Mouse (Mus musculus) MEL (cell line): ENCODE data around the gene 1700029H14Rik. TPM values are rescaled to one million over a fixed set of nuclear protein-coding genes. Genes with fewer than 3 reads are reported as not detected.

Source experiments
- DNase-seq: peaks from one replicate; pipeline ENCODE4 v3.0.0; 2011; ENCODE audit warnings: low read depth, low spot score
- H3K27ac ChIP-seq: 2 replicates; pipeline ENCODE4 v1.5.1; 2012; ENCODE audit warnings: low read depth, mild to moderate bottlenecking, control low read depth, low read length, moderate library complexity; ENCODE audit not compliant: control insufficient read depth
- H3K27me3 ChIP-seq, 2 experiments: fragments of 150-350 bp in 1 of 2; sonication (generic) in 1 of 2; 2 replicates each; pipeline ENCODE4 v1.6.1; 2012; ENCODE audit warnings: low read length in 2 of 2, mild to moderate bottlenecking in 2 of 2, improper control_type of control experiment in 1 of 2, moderate library complexity in 1 of 2; ENCODE audit not compliant: insufficient read depth in 2 of 2, control insufficient read depth in 1 of 2
- H3K36me3 ChIP-seq, 2 experiments: 2 replicates each; pipeline ENCODE4 v1.6.1; 2012 to 2014; ENCODE audit warnings: low read length in 2 of 2, improper control_type of control experiment in 1 of 2, inconsistent platforms in 1 of 2, mild to moderate bottlenecking in 1 of 2; ENCODE audit not compliant: insufficient read depth in 2 of 2, control insufficient read depth in 1 of 2
- H3K4me1 ChIP-seq, 2 experiments: fragments of 150-350 bp in 1 of 2; sonication (generic) in 1 of 2; 2 replicates each; pipeline ENCODE4 v1.6.1; 2012; ENCODE audit warnings: low read length in 2 of 2, improper control_type of control experiment in 1 of 2, mild to moderate bottlenecking in 1 of 2; ENCODE audit not compliant: insufficient read depth in 2 of 2, control insufficient read depth in 1 of 2
- H3K4me3 ChIP-seq, 2 experiments: fragments of 150-350 bp in 1 of 2; sonication (generic) in 1 of 2; 2 replicates each; pipeline ENCODE4 v1.5.1; 2012; ENCODE audit warnings: low read depth in 2 of 2, low read length in 2 of 2, mild to moderate bottlenecking in 2 of 2, moderate library complexity in 2 of 2, control low read depth in 1 of 2, improper control_type of control experiment in 1 of 2; ENCODE audit not compliant: control insufficient read depth in 1 of 2, insufficient read depth in 1 of 2
- H3K79me2 ChIP-seq: 2 replicates; pipeline ENCODE4 v1.6.1; 2012; ENCODE audit warnings: mild to moderate bottlenecking, low read length, moderate library complexity; ENCODE audit not compliant: control insufficient read depth, poor library complexity, insufficient read depth
- H3K9ac ChIP-seq: 2 replicates; pipeline ENCODE4 v1.6.1; 2012; ENCODE audit warnings: low read depth, mild to moderate bottlenecking, control low read depth, low read length, moderate library complexity; ENCODE audit not compliant: control insufficient read depth, poor library complexity, severe bottlenecking
- H3K9me3 ChIP-seq: fragments of 150-350 bp; sonication (generic); replicated peaks from 2 replicates; pipeline ENCODE4 v1.6.1; 2012; ENCODE audit warnings: mild to moderate bottlenecking, low read length, improper control_type of control experiment, moderate library complexity; ENCODE audit not compliant: insufficient read depth
- CHD2 ChIP-seq: IDR thresholded peaks from 2 replicates; pipeline ENCODE4 v1.6.1; 2011; ENCODE audit warnings: low read length, improper control_type of control experiment
- CTCF ChIP-seq, 3 experiments: IDR thresholded peaks in 2 of 3; conservative IDR thresholded peaks in 1 of 3; 2 replicates each; pipeline ENCODE4 v1.5.1; 2011 to 2012; ENCODE audit warnings: low read length in 3 of 3, low read depth in 2 of 3, mild to moderate bottlenecking in 2 of 3, improper control_type of control experiment in 1 of 3, inconsistent platforms in 1 of 3, mixed read lengths in 1 of 3, moderate library complexity in 1 of 3; ENCODE audit not compliant: control insufficient read depth in 1 of 3, insufficient read depth in 1 of 3, poor library complexity in 1 of 3, severe bottlenecking in 1 of 3
- E2F4 ChIP-seq: IDR thresholded peaks from 2 replicates; pipeline ENCODE4 v1.6.1; 2011; ENCODE audit warnings: low read depth, low read length, improper control_type of control experiment, borderline replicate concordance
- EP300 ChIP-seq, 2 experiments: IDR thresholded peaks; 2 replicates each; pipeline ENCODE4 v1.6.1; 2011; ENCODE audit warnings: improper control_type of control experiment in 2 of 2, low read length in 2 of 2, low read depth in 1 of 2, mild to moderate bottlenecking in 1 of 2
- ETS1 ChIP-seq: IDR thresholded peaks from 2 replicates; pipeline ENCODE4 v1.6.1; 2012; ENCODE audit warnings: low read depth, mild to moderate bottlenecking, inconsistent platforms, low read length, improper control_type of control experiment, moderate library complexity
- GABPA ChIP-seq: IDR thresholded peaks from 2 replicates; pipeline ENCODE4 v1.6.1; 2012; ENCODE audit warnings: low read depth, mild to moderate bottlenecking, inconsistent platforms, low read length, improper control_type of control experiment, moderate library complexity
- HCFC1 ChIP-seq: IDR thresholded peaks from 2 replicates; pipeline ENCODE4 v1.6.1; 2012; ENCODE audit warnings: low read depth, mild to moderate bottlenecking, inconsistent platforms, low read length, improper control_type of control experiment, moderate library complexity
- MAFK ChIP-seq: IDR thresholded peaks from 2 replicates; pipeline ENCODE4 v1.6.1; 2011; ENCODE audit warnings: low read depth, mild to moderate bottlenecking, low read length, improper control_type of control experiment, borderline replicate concordance
- MAX ChIP-seq: IDR thresholded peaks from 2 replicates; pipeline ENCODE4 v1.6.1; 2011; ENCODE audit warnings: low read length, improper control_type of control experiment
- MXI1 ChIP-seq: IDR thresholded peaks from 2 replicates; pipeline ENCODE4 v1.6.1; 2011; ENCODE audit warnings: mild to moderate bottlenecking, low read depth, low read length, improper control_type of control experiment
- MYB ChIP-seq: IDR thresholded peaks from 2 replicates; pipeline ENCODE4 v1.6.1; 2011; ENCODE audit warnings: mild to moderate bottlenecking, low read depth, low read length, improper control_type of control experiment
- MYC ChIP-seq: IDR thresholded peaks from 2 replicates; pipeline ENCODE4 v1.6.1; 2011; ENCODE audit warnings: low read depth, mild to moderate bottlenecking, low read length, improper control_type of control experiment, moderate library complexity
- NRF1 ChIP-seq: IDR thresholded peaks from 2 replicates; pipeline ENCODE4 v1.6.1; 2014; ENCODE audit warnings: low read depth, mild to moderate bottlenecking, inconsistent platforms, low read length, improper control_type of control experiment, moderate library complexity; ENCODE audit not compliant: poor library complexity, insufficient read depth, severe bottlenecking
- POLR2AphosphoS2 ChIP-seq: IDR thresholded peaks from 2 replicates; pipeline ENCODE4 v1.6.1; 2011; ENCODE audit warnings: low read length, improper control_type of control experiment
- RAD21 ChIP-seq: IDR thresholded peaks from 2 replicates; pipeline ENCODE4 v1.6.1; 2011; ENCODE audit warnings: mild to moderate bottlenecking, low read depth, low read length, improper control_type of control experiment
- RCOR1 ChIP-seq: IDR thresholded peaks from 2 replicates; pipeline ENCODE4 v1.6.1; 2012; ENCODE audit warnings: low read depth, mild to moderate bottlenecking, inconsistent platforms, low read length, improper control_type of control experiment
- SIN3A ChIP-seq: IDR thresholded peaks from 2 replicates; pipeline ENCODE4 v1.6.1; 2012; ENCODE audit warnings: low read length, improper control_type of control experiment, inconsistent platforms
- TAL1 ChIP-seq: IDR thresholded peaks from 2 replicates; pipeline ENCODE4 v1.6.1; 2012; ENCODE audit warnings: mild to moderate bottlenecking, inconsistent platforms, low read length, moderate library complexity, mixed read lengths
- TBP ChIP-seq: IDR thresholded peaks from 2 replicates; pipeline ENCODE4 v1.8.0; 2011; ENCODE audit warnings: low read depth, low read length, improper control_type of control experiment
- TCF12 ChIP-seq: IDR thresholded peaks from 2 replicates; pipeline ENCODE4 v1.6.1; 2014; ENCODE audit warnings: low read depth, mild to moderate bottlenecking, inconsistent platforms, low read length, improper control_type of control experiment, moderate library complexity
- ZC3H11A ChIP-seq: IDR thresholded peaks from 2 replicates; pipeline ENCODE4 v1.6.1; 2012; ENCODE audit warnings: low read depth, mild to moderate bottlenecking, inconsistent platforms, low read length, improper control_type of control experiment
- ZKSCAN1 ChIP-seq: IDR thresholded peaks from 2 replicates; pipeline ENCODE4 v1.6.1; 2012; ENCODE audit warnings: low read depth, mild to moderate bottlenecking, inconsistent platforms, low read length, improper control_type of control experiment, moderate library complexity
- ZNF384 ChIP-seq: IDR thresholded peaks from 2 replicates; pipeline ENCODE4 v1.6.1; 2012; ENCODE audit warnings: low read depth, mild to moderate bottlenecking, inconsistent platforms, low read length, improper control_type of control experiment
- polyA plus RNA-seq, 2 experiments: library from polyadenylated mRNA; stranded (reverse) in 1 of 2; unstranded in 1 of 2; fragments of >175 nt in 1 of 2; fragments of >200 nt in 1 of 2; gene quantifications; 2 replicates each; pipeline versions ENCODE4 v1.2.1 to v1.2.4; 2012; ENCODE audit warnings: low replicate concordance in 2 of 2, low read depth in 1 of 2; ENCODE audit not compliant: insufficient read length in 2 of 2, insufficient read depth in 1 of 2, missing spikeins in 1 of 2
- total RNA-seq: library from RNA; depleted of rRNA; stranded (reverse); fragments of 300-350 nt; gene quantifications from 2 replicates; pipeline ENCODE4 v1.2.3, GENCODE M21; 2012; rRNA removed

The 1700029H14Rik gene
- total RNA-seq (not detected in 2 replicates), polyA plus RNA-seq (under 1 TPM in 1 of 2 experiments, not detected in 1; 0.06 TPM)

DNA sequence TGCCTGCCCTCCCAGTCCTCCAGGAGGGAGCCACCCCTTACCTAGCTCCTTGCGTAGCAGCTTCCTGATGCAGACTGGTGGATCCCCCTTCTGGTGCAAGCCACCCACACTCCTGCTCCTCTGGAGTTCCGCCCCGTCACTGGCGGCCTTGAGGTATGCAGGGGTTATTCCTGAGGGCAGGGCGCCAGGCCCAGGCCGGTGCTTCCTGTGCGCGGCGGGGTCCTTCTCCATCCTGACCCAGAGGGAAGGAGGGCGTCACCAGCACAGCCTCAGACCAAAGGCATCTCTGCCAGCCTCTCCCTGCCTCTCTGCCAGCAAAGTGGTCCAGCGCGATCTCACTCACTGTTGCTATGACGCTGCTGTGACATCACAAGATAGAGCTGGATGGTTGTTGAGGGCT, at the start of gene 1700029H14Rik:
TSS of gene 1700029H14Rik (minus strand) at position 344 of the 400 bp plus-strand sequence.
- no peaks in the 10 kb centered on the region for H3K9me3 ChIP-seq
- no peak for TF ChIP-seq RCOR1
- no peak for TF ChIP-seq MXI1
- TF ChIP-seq TCF12 = no peak
- no peak for TF ChIP-seq RAD21
- no peak for TF ChIP-seq E2F4
- no peak for TF ChIP-seq ETS1
- no peak for TF ChIP-seq POLR2AphosphoS2
- no peak for TF ChIP-seq ZC3H11A
- peaks cover 0 to 5% of the 10 kb centered on the region in 2 experiments; a peak in 1 of 4 replicates for H3K4me1 ChIP-seq
- no peak within 1 kb of the TSS for H3K9ac ChIP-seq
- no peaks in the 10 kb centered on the region for H3K79me2 ChIP-seq
- DNase-seq = no peak
- H3K36me3 ChIP-seq = no peaks in the 10 kb centered on the region
- no peaks in the 10 kb centered on the region for H3K27me3 ChIP-seq
- no peak within 1 kb of the TSS for H3K27ac ChIP-seq
- no peak within 1 kb of the TSS for H3K4me3 ChIP-seq

GRCm38 (mm10) chr8:13611702-13612101, 49.4 kb upstream of the 1700029H14Rik start:
- Histone ChIP-seq H3K27me3 (no peaks in the 10 kb centered on the region), H3K27ac (no peak overlapping the region), H3K36me3 (no peaks in the 10 kb centered on the region; a peak in 1 of 4 replicates), H3K4me1 (no peaks in the 10 kb centered on the region), H3K9me3 (no peaks in the 10 kb centered on the region), H3K79me2 (no peaks in the 10 kb centered on the region), H3K9ac (no peak overlapping the region), H3K4me3 (no peak overlapping the region)
- DNase-seq = no peak
- TF ChIP-seq CTCF (IDR thresholded peaks at IDR 0.05 in 2 of 3, conservative IDR thresholded peaks at IDR 0.05 in 1 of 3; ENCODE audit: control insufficient read depth in 1 of 3, insufficient read depth in 1 of 3, low read depth in 2 of 3, low read length in 3 of 3, poor library complexity in 1 of 3, severe bottlenecking in 1 of 3) (no peak), HCFC1 (no peak), NRF1 (no peak), CHD2 (no peak), MXI1 (no peak), MYB (no peak), POLR2AphosphoS2 (no peak), GABPA (no peak), ZNF384 (no peak), MYC (no peak), TAL1 (no peak), SIN3A (no peak), RAD21 (no peak), ZKSCAN1 (no peak), TCF12 (no peak), TBP (no peak), MAX (no peak), MAFK (no peak), EP300 (IDR thresholded peaks at IDR 0.05; ENCODE audit: low read depth in 1 of 2, low read length in 2 of 2) (no peak)
